Mouse (Mus musculus) layer of hippocampus, adult 9-11 months (tissue): ENCODE measurements around the gene Mvb12b.

Source experiments
- DNase-seq: peaks from one replicate; pipeline ENCODE4 v3.0.0; 2022

Mvb12b gene

DNA sequence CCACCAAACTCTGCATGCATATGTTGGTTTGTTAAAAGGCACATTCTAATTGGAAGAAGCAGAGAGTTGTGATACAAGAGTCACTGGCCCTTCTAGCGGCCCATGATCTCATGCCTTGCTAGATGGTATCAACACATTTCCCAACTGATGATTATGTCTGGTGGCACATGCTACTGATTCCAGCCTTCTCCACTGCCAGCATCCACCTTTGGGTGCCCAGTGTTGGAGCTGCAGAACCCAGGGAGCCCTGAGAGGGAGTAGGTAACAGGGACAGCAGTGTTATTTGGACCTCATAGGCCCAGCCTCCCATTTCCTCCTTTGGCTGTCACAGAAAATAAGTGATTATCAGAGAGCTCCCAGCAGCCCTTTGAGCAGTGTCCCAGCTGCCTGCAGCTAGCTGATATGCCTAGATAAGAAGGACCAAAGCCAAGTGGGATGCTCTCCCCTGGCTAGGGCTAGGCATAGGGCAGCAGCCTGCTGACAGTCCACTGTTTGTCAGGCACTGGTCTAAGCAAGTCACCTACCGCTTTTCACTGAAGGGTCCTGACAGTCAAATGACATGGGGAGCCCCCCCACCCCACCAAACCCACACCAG lies 44.7 kb downstream of the Mvb12b start:
- no peak for DNase-seq

DNA sequence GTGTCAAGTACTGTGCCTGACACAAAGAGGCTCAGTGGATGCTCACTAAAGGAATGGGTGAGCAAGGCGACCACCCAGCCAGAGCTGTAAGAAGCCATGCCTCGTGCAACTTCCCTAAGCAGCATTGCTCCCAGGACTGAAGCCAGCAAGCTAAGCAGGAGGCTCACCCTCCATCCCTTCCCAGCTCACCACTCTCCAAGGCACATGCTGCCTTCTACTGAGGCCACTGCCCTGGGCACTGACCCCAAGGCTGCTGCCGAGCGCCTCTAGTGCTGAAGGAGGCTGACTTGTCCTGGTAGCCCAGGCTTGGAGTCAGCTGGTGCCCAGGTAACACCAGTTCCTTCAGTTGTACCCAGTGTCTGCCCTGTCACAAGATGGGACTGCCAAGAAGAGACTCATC lies 45.8 kb downstream of the Mvb12b start:
- no peak for DNase-seq

DNA sequence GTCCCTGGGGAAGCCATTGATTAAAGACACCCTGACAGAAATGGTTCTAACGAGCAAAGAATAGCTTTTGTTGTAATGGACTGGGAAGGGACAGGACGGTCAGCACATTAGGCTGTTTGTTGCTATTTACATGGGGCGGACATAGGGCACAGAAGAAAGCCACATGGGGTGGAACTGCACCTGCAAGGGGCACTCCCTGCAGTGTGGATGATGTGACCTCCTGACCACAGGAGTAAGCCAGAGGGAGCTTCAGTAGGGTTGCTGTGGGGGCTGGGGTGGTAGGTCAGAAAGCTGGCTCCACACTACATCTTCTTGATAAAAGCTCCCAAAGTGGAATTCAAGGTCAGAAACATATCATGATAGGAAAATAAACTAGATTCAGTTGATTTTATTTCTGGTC lies 47.3 kb downstream of the Mvb12b start:
- no peak for DNase-seq

DNA sequence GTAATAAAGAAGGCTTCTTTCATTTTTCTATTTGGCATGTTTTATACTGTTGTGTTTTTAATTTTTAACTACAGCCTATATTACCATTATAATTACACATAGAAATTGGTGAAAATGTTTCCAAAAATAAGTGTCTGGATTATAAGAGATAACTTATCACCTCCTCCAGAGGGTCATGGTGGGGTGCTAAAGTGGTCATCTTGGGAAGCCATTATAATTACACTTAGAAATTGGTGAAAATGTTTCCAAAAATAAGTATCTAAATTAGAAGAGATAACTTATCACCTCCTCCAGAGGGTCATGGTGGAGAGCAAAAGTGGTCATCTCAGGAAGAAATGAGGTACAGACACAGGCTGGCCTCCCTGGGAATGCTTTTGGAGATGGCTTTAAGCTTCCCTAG lies 48.5 kb downstream of the Mvb12b start:
- DNase-seq, result no peak

DNA sequence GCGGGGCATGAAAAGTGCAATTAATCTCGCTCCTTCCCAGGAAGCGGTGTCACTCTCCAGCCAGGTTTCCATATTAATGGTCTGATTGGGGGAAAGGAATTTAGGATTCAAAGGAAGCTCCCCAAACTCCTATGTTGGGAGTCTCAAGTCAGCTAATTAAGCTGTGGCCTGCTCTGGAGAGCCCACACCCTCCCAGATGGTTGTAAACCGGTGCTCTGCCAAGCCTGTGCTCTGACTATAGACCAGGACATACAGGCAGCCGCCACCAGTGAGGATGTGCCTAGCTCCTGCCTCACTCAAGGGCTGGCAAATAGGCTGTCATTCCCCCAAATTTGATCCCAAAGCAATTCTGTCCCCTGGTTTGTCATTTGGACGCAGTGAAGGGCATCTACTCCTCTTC lies 50.4 kb downstream of the Mvb12b start:
- no peak for DNase-seq

DNA sequence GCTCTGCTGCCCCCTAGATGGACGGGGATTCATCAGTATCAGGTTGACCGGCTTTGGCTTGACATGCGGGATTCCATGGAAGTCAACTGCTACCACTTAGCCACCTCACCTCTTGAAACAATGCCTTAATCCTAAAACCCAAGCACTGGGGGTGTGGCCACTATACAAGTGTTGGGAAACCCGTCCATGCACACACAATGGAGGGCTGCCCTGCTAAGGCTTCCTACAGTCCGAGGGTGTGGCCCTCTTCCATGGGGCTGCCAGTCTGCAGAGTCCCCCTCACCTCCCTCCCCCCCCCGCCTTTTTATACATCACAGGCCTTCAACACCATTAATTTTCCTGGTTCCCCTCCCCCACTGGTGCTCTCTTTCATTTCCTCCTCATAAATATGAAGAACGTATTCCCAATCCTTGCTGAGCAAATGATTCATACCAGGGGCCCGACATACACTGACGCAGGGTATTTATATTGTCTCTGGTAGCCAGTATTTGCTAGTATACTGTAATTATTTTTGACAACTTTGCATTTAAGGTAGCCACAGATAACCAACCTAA lies 51.0 kb downstream of the Mvb12b start:
- no peak for DNase-seq

DNA sequence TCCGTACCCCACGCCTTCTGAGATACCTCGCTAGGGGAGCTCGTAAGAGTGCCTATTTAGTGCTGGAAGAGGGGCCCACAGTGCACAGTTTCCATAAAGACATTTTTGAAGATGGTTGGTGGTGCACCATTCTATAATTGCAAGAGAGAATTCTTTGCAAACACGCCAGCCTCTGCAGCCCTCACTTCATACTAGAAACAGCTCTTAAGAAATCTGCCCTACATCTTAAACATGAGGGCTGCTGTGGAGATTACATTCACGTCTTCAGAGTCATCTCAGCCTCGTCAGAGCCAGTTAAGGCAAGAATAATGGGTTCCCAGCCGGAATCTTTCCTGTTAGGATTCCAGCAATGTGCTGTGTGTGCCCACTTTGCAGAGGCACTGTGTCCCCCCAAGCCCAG lies 52.7 kb downstream of the Mvb12b start:
- DNase-seq, result no peak

DNA sequence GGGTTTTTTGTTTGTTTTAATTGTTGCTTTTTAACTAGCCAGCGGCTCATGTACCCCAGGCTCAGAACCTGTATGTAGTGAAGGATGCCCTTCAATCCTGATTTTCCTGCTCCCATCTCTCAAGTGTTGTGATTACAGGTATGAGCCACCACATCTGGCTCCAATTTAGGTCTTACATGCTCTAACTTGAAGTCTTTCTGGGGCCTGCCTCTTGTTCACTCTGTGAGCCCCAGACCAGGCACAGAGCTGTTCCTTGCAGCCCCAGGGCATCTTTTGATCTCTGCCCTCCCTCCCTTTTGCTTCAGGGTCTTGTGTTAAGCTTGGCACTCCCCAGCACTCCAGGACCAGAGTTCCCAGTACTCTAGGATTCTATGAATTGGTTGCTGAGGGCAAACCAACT lies 53.8 kb downstream of the Mvb12b start:
- no peak for DNase-seq

DNA sequence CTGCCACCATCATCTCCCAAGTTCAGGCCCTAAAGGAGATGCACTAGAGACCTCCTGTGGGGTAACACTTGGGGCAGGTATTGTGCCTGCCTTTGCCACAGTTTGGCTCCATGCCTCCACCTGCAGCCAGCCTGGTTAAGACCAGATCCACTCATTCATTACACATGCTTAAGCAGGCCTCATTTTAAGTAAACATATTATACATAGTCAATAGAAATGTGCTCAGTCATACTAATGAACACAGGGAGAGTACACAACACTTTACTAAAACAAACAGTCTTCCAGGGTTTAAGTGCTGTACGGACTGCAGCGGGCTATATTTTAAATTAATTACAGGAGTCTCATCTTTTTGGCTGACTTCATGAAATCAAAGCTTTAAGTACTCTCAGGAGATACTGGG lies 57.9 kb downstream of the Mvb12b start:
- no peak for DNase-seq

DNA sequence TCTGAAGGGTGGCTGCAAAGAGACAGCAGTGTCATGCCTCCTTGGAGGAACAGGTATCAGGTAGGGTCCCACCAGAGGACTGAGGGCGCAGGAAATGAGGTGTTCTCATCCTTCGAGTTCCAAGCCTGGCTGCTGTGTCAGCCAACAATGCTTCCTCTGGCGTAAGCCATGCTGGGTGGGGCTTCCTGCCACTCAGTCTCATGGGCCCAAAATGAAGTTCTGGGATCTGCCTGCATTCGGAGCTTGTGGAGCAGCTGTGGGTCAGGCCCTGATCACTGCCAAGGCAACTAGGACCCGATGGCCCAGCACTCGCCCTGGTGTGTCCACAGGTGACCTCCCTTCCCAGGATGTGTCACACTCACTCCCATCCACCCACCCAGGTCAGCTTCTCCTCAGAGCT lies 61.0 kb downstream of the Mvb12b start:
- DNase-seq, result no peak

DNA sequence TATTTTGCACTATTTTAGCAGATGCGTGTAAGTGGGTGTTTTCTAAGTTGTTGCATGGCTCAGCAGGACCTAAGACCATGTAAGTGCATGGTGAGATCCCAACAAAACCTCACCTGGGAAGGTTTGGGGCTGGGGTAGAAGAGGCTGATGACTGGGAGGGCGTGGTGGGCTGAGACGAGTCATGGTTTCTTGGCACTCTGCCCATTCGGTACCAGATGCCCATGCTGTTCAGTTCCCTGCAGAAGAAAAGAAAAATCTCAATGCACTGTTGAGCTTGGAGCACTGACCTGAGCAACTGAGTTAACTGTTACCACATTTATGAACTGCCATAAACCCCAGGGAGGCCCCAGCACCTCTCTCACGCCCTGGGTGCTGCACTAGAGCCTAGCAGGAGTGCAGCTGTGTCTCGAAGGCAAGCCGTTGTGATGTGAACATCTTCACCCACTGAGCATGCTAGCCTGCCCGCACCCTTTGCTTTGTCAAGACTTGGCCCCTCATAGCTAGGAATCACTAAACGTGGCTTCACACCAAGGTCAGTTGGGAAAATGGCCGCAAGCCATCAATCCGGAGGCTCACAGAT lies 62.7 kb downstream of the Mvb12b start:
- no peak for DNase-seq

DNA sequence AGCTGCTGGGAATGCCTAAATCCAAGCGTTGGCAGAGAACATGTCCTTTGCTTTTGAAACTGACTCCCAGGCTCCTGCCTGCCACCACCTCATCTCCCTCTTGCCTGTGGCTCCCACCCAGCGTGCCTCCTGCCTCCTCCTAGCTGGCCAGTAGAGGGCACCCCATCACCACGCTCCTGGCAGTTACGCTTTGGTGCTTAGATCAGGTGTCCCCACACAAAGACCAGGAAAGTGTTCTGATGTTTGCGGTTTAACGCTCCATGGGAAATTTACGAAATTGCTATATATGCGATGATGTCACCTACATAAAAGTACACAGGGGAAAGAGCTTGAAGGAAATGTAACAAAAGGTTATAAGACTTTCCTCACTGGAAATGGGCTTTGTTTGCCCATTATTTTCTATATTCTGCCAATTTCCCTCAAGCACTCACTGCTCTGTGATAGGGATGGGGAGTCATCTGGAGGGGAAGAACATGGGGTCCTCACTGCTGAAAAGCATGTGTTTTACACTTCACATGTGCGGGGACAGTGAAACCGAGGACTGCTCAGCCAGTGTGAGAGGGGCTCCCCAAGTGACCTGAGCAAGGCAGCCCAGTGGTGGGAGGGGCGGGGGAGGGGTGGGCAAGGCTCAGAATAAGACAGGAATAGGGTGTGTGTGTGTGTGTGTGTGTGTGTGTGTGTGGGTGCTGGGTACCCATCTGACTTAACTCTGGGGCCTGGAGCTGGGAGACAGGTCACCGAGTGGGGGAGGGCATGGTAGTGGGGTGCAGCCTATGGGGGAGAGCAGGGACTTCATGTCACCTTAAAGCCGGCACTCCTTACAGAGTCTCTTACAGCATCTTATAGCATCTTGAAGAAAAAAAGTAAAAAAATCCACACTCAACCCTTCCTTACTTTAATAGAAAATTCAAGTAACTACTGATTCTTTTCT lies 65.8 kb downstream of the Mvb12b start:
- DNase-seq, result peak; percentile 76

DNA sequence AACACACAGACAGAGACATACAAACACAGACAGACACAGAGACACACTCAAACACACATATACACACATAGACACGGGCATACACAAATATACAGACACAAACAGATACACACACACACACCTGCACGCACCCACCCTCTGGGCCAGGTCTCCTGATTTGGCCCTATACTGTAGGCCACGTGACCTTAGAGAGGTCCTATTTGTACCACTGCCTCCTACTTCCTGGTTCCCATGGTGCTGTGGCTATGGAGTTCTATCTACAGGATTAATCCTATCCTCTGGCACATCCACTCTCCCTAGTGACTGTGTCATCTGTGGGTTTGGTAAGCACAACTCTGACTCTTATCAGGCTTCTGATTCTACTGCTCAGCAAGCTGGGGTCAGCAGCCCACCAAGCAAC lies 67.3 kb downstream of the Mvb12b start:
- no peak for DNase-seq

DNA sequence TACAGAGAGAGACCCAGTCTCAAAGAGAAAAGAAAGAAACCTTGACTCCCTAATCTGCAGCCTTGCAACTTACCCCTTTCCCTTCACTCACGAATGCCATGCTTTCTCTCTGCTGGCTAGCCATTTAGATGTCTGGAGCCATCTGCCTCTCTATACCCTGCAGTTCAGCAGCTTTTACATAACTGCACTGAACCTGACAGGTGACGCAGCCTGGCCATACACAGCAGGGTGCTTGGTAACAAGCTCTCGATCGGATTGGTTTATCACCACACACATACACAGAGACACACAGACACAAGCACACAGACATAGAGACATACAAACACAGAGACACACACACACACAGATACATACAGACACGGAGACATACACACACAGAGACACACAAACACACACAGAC lies 67.7 kb downstream of the Mvb12b start:
- DNase-seq, result no peak

DNA sequence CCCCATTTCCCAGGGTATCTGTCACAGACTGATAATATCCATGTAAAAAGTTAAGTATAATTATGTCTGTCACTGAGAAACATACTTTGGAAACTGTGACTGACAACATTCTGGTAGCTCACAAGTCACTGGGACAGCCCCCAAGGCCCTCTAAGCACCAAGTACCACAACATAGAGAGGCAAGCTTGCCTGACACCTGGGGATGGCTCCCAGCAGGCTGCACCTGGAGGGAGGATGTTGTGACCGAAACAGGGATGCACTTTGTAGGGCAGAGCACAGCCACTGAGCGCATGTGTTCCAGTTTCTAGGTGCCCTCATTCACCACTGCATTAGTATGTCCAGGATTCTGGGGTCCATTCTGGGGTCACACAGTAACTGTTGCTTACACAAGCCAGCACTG lies 69.4 kb downstream of the Mvb12b start:
- no peak for DNase-seq

DNA sequence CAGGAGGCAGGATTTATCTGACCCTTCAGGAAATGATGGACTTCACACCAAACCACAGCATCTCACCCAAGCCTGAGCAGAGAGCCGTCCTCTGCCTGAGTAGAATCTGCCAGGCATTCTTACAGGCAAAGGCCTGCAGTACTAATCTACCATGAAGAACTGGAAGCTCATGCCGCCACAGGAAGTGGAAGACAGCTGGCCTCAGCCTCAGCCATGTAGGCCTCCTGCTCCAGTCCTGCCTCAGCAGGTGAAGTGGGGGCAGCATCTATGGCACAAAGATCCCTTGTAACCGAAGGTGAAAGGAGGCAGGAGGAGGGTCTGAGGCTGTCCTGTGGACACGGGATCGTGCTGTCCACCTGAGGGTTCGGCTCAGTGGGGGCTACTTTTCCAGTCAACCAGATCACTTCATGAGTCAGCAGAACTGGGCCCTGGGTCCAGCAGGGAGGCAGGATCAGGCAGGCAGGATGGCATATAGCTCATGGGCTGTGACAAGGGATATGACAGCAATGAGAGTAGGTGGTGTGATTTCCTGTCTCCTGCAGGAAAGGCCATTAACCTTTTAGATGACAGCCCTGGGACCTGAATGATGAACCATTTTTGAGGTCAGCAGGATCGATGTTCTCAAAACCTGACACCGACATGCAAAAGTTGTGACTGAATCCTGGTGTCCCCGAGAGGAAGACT lies 69.9 kb downstream of the Mvb12b start:
- no peak for DNase-seq

DNA sequence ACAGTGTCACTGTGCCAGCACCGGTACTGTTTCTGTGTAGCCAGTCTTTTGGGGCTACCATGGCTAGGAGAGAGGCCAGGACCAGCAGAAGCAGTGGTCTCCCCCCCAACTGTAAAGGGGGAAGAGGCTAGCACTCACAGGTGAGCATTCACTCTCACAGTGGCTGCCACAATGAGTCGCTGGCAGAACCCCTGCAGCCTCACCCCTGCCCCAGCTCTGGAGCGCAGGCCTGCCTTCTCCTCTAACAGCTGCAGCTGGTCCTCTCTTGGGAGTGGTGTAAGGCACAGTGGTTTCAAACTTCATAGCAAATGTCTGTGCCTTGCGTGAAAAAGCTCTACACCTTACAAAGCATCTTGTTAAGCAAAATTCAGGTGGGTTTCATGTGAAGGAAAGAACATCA lies 70.7 kb downstream of the Mvb12b start:
- no peak for DNase-seq

DNA sequence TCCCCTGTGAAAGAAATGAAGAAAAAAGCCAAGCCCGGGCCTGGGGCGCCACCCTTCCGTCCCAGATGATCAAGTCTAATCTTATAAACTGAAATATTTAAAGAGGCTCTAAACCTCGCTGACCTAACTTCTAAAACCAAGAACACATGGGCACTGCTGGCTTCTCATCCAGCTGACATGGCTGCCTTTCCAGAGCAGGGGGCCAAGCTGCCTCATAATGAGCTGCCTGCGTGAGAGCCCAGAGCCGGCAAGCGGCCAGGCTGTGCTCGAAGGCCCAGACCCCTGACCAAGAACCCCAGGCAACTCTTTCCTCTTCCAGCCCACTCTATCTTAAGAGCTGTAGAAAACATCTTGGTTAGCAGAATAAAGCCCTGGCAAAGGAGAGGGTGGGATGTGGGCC lies 73.2 kb downstream of the Mvb12b start:
- DNase-seq, result no peak

DNA sequence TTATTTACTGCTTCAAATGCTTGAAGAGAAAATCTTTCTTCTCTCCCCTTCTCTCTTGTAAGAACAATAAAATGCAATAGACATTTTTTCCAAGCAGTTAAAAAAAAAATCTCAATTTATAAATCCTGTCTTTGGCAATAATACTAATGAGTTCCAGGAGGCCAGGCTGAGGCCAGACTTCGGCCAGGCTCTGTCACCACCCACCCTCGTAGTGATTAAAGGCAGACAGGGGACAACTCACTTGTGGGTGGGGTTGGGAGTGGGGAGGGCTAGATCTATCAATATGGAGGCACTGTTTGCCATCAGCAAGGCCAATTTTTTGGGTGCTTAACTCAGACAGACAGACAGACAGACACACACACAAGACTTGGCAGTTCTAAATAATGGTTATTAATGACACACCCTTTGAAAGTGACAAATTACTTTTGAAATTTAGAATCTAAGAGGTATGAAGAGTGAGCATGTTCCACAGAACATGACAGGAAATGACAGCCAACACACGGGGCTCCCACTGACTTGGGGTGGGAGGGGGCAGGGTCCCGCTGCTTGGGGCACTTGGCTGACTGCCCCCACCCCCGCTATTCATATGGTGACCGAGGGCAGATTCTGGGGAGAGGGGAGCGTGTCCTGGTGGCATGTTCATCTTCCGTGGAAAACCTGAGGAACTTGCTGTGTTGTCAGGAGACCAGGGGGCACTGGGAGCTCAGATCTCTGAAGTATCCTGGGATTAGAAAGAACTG lies 74.1 kb downstream of the Mvb12b start:
- no peak for DNase-seq

DNA sequence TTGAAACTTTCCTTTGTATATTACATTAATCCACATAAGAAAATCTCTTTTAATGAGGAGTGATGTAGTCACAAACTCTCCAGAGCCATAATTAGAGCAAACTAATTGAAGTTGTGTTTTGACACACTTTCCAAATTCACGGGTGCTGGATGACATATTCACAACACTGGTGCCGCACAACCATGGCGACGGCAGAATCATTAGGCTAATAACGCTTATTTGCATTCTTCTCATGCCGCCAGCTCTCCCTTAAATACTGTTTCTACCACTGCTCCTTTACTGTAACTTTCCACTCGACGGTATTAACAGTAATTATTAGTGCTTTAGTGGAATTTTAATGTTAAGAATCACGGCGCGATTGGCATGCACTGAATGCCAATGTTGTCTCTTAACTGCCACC lies 74.8 kb downstream of the Mvb12b start:
- no peak for DNase-seq

DNA sequence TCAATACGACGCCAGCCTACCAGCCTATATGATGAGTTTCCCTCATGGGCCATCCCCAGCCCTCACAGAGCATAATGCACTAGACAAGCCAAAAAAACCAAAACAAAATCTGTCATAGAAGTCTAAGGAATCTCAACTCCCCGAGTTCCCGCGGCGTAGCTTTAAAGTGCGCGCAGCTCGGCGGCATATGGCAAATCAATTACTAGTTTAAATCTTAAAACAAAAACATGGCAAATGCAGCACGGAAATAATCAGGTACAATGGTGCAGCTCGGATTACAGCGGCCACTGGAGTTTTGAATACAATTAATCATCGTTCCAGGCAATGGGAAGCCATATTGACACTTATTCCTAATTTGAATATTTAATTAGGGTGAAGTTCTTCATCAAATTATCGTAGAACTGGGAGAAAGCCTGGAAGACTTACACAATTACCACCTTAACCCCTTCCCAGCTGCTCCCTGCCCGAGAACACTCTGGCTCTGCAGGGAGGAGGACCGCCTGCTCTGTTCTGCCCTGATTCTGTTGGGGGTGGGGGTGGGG lies 76.3 kb downstream of the Mvb12b start:
- no peak for DNase-seq

DNA sequence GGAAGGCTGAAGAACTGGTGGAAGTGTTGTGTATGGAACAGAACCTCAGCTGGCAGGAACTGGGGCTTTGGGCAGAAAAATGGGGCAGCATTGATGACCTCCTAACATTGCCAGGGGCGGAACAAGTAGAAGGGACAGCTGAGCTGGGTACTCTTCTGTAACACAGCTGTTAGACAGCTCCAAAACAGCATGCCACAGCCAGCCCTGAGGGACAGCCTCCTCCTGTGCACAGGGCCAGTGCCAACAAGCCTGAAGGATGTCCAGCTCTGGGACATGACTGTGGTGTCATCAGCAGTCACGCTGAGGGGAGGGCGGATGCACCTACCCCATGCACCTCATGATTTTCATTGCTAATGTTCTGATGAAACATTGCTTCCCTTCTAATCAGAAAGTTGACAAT lies 78.7 kb downstream of the Mvb12b start:
- no peak for DNase-seq
